Mouse (Mus musculus) midbrain, postnatal 0 days (tissue): ENCODE measurements around the gene Slc1a5. TPM values are rescaled to one million over a fixed set of nuclear protein-coding genes. Genes with fewer than 3 reads are reported as not detected.

Experiments used
- ATAC-seq: fragments of 200-750 bp; cut with Nextera tagmentation; 2 replicates; pipeline ENCODE4 v1.8.0; 2017; ENCODE audit warnings: moderate number of reproducible peaks, mild to moderate bottlenecking, moderate TSS enrichment, moderate library complexity; ENCODE audit not compliant: low FRiP score
- DNase-seq: peaks from one replicate; pipeline ENCODE4 v3.0.0-alpha.2; 2015; ENCODE audit warnings: low spot score
- H3K27ac ChIP-seq: fragments of 300-500 bp; sonication (generic); 2 replicates; pipeline ENCODE4 v1.5.1; 2014; ENCODE audit warnings: low read depth, mild to moderate bottlenecking, low read length, mixed read lengths
- H3K27me3 ChIP-seq: fragments of 300-500 bp; sonication (generic); 2 replicates; pipeline ENCODE4 v1.6.1; 2014; ENCODE audit warnings: low read length, control low read depth, mixed read lengths; ENCODE audit not compliant: insufficient read depth
- H3K36me3 ChIP-seq: fragments of 300-500 bp; sonication (generic); 2 replicates; pipeline ENCODE4 v1.6.1; 2014; ENCODE audit warnings: low read length, control low read depth, mixed read lengths; ENCODE audit not compliant: insufficient read depth
- H3K4me1 ChIP-seq: fragments of 300-500 bp; sonication (generic); 2 replicates; pipeline ENCODE4 v1.6.1; 2014; ENCODE audit warnings: mild to moderate bottlenecking, control low read depth, antibody characterized with exemption, low read length, mixed read lengths; ENCODE audit not compliant: insufficient read depth
- H3K4me2 ChIP-seq: fragments of 300-500 bp; sonication (generic); 2 replicates; pipeline ENCODE4 v1.6.1; 2014; ENCODE audit warnings: low read depth, mild to moderate bottlenecking, low read length, mixed read lengths; ENCODE audit not compliant: poor library complexity, severe bottlenecking
- H3K4me3 ChIP-seq: fragments of 300-500 bp; sonication (generic); 2 replicates; pipeline ENCODE4 v1.5.1; 2014; ENCODE audit warnings: low read depth, mild to moderate bottlenecking, low read length, moderate library complexity
- H3K9ac ChIP-seq: fragments of 300-500 bp; sonication (generic); replicated peaks from 2 replicates; pipeline ENCODE4 v1.6.1; 2014; ENCODE audit warnings: mild to moderate bottlenecking, low read length, moderate library complexity, mixed read lengths; ENCODE audit not compliant: poor library complexity, severe bottlenecking
- H3K9me3 ChIP-seq: fragments of 300-500 bp; sonication (generic); 2 replicates; pipeline ENCODE4 v1.6.1; 2016; ENCODE audit warnings: low read length, control low read depth
- CTCF ChIP-seq: IDR thresholded peaks from 2 replicates; pipeline ENCODE4 v1.5.1; 2016; ENCODE audit warnings: antibody characterized with exemption, mild to moderate bottlenecking
- WGBS: fragments of 180-500 bp; shearing (Covaris S2); extraction: QIAGEN DNeasy Blood & Tissue Kit; methylation state at CpG from one replicate; pipeline ENCODE4 v1.1.7; 2014; 5-methylcytosine and 5-hydroxymethylcytosine counted together
- polyA plus RNA-seq: library from polyadenylated mRNA; unstranded; fragments of >200 nt; fragmentation: Nextera tagmentation; extraction: Ambion mirVana; gene quantifications from 2 replicates; pipeline ENCODE4 v1.2.1, GENCODE M21; 2015
- total RNA-seq: library from RNA; depleted of rRNA; stranded (reverse); fragments of >200 nt; gene quantifications from 2 replicates; pipeline ENCODE4 v1.2.3, GENCODE M21; 2014

Gene Slc1a5
- total and polyA plus RNA-seq, 2 experiments from 2014 or later = 9.2 to 15.2 TPM

DNA sequence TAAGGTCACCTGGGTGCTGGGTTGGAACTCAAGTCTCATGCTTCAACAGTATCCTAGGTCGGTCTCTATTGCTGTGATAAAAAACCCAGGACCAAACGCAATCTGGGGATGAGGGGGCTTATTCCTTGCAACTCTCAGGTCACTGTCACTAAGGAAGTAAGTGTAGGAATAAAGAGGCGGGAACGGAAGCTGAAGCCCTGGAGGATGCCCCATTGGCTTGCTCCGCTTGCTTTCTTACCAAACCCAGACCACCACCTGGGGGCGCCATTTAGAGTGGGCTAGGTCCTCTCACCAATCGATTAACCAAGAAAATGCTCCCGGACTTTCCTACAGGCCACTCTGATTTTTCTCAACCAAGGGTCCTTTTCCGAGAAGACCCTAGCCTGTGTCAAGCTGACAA lies 26.8 kb downstream of the Slc1a5 start:
- peak; percentile 32 for TF ChIP-seq CTCF
- Histone ChIP-seq H3K9me3 (no peaks in the 10 kb centered on the region), H3K4me2 (no peak overlapping the region), H3K4me3 (no peak overlapping the region), H3K9ac (no peak overlapping the region), H3K36me3 (peaks cover 4% of the 10 kb centered on the region; the same call in 1 of the 2 replicates), H3K4me1 (peaks cover 9% of the 10 kb centered on the region; the same call in 1 of the 2 replicates), H3K27me3 (no peaks in the 10 kb centered on the region), H3K27ac (no peak overlapping the region)
- no peak for ATAC-seq
- DNase-seq = no peak
- WGBS = 92% methylated on average over 9 of the region's 9 CpGs

- H3K27me3 ChIP-seq = no peaks in the 10 kb centered on the region
- ATAC-seq (no peak), DNase-seq (no peak)
- H3K4me1 ChIP-seq = peaks cover 9% of the 10 kb centered on the region; the same call in 1 of the 2 replicates
- no peak overlapping the region for H3K9ac ChIP-seq
- H3K27ac ChIP-seq = no peak overlapping the region
- TF ChIP-seq CTCF = no peak
- H3K9me3 ChIP-seq = no peaks in the 10 kb centered on the region
- no peak overlapping the region for H3K4me3 ChIP-seq
- peaks cover 4% of the 10 kb centered on the region; the same call in 1 of the 2 replicates for H3K36me3 ChIP-seq
- WGBS = 86% methylated on average over 9 of the region's 9 CpGs
- H3K4me2 ChIP-seq = no peak overlapping the region
These were observed 27.5 kb downstream of the Slc1a5 start for GRCm38 (mm10) chr7:16808647-16809046.

DNA sequence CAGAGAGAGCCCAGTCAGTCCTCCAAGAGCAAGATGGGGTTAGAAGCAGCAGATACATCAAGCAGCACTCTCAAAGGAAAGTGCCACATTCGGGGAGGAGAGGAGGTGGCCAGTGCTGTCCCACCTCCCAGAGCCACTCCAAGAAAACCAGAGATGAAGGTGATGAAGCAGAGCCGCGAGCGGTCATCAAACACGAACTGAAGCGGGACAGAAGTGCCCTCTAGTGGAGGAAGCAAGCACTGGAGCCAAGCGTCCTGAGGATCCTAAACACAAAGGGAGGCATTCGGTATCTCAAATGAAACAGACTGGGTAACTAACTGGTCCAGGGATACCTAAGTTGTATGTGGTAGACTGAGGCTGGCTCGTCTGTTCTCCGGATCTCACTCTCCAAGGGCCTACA lies 28.6 kb downstream of the Slc1a5 start:
- Histone ChIP-seq H3K36me3 (peaks cover 4% of the 10 kb centered on the region; the same call in 1 of the 2 replicates), H3K9me3 (no peaks in the 10 kb centered on the region), H3K4me2 (peak overlapping the region; percentile 74), H3K27me3 (no peaks in the 10 kb centered on the region), H3K9ac (no peak overlapping the region), H3K4me3 (no peak overlapping the region), H3K4me1 (peaks cover 19% of the 10 kb centered on the region; the same call in 1 of the 2 replicates), H3K27ac (peak overlapping the region; percentile 94; the same call in 1 of the 2 replicates)
- no peak for ATAC-seq
- peak; percentile 76 for DNase-seq
- WGBS = 20% methylated on average over 10 of the region's 10 CpGs
- peak; percentile 88 for TF ChIP-seq CTCF

DNA sequence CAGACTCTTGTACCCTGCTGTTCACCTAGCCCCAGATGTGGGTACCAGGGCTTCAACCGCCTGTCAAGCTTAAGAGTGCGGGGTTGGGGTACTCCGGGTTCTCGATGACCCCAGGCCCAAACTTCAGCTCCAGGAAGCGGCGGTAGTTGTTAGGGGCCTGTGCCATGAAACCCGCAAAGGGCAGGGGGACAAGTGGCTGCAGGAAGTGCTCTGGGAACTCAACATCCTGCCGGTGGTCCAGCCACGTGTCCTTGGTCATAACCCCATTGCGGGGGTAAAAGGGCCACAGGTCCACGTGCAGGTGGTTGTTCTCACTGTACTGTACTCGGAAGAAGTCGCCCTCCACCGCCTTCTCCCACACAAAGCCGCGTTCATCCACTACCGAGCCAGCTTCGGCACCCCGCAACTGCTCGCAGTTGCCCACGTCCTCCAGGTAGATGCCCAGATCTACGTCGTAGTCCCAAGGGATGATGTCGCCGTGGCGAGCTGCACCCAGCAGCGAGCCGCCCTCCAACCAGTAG lies 29.3 kb downstream of the Slc1a5 start:
- peaks cover 20% of the 10 kb centered on the region; the same call in 1 of the 2 replicates for H3K4me1 ChIP-seq

DNA sequence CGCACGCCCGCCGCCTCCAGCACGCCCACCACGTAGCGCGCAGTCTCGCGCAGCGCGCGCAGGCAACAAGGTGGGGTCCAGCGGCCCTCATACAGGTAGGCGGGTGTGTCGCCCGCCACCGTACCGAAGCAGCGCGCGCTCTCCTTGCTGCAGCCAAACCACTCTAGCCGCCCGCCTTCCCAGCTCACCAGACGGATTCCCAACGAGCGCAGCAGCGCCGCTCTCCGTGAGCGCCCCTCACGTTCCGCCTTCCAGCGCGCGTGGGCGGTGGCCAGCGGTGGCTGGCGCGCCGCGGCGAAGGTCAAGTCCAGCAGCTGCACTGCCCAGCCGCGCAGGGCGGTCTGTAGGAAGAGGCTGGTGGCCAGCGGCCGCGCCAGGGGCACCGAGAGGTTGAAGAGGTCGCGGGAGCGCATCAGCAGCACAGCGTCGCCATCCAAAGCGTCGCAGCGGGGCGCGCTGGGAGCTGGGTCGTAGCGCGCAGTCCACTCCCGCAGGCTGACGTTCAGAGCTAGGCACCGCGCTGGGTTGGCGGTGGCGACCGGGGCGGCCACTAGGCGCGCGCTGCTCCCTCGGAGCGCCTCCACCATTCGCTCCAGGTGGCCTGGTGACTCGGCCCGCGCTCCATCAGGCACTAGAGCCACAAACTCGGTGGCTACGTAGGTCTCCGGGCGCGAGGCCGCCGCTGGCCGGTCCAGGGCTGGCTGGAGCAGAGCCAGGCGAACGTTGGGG lies 29.9 kb downstream of the Slc1a5 start:
- peak; percentile 52 for TF ChIP-seq CTCF
- Histone ChIP-seq H3K27ac (peak overlapping the region; percentile 94), H3K36me3 (peaks cover 4% of the 10 kb centered on the region; the same call in 1 of the 2 replicates), H3K9ac (peak overlapping the region; percentile 77), H3K4me2 (peak overlapping the region; percentile 74), H3K27me3 (no peaks in the 10 kb centered on the region), H3K4me3 (peak overlapping the region; percentile 57), H3K9me3 (no peaks in the 10 kb centered on the region), H3K4me1 (peaks cover 20% of the 10 kb centered on the region; the same call in 1 of the 2 replicates)
- DNase-seq (peak; percentile 73), ATAC-seq (peak; percentile 64)
- WGBS = 9% methylated on average over 67 of the region's 90 CpGs

More for the DNA sequence above, 29.3 kb downstream of the Slc1a5 start:
- ATAC-seq (no peak), DNase-seq (no peak)
- Histone ChIP-seq H3K27ac (peak overlapping the region; percentile 94), H3K9ac (peak overlapping the region; percentile 77), H3K36me3 (peaks cover 4% of the 10 kb centered on the region; the same call in 1 of the 2 replicates), H3K27me3 (no peaks in the 10 kb centered on the region), H3K9me3 (no peaks in the 10 kb centered on the region), H3K4me2 (peak overlapping the region; percentile 74), H3K4me3 (peak overlapping the region; percentile 57)
- 49% methylated on average over 28 of the region's 28 CpGs for WGBS
- no peak for TF ChIP-seq CTCF

DNA sequence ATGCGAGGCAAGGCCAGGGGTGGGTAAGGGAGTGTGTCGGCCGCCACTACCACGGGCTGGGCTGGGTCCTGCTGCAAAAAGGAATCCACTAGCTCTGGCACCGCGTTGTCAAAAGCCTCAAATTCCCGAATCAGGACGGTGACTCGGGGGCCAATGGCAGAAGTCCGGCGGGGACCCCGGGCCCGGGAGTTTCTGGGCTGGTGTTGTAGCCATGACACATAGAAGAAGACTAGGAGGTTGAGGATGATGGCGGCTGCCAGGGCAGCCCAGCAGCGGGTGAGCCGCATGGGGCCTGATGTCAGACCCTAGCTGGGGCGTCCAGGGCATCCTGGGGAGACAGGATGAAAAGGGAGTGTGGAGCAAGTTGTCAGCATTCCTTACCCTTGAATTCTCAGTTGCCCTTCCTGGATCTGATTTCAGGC lies 30.5 kb downstream of the Slc1a5 start:
- no peak for TF ChIP-seq CTCF
- no peaks in the 10 kb centered on the region for H3K27me3 ChIP-seq
- H3K4me2 ChIP-seq = peak overlapping the region; percentile 74
- peak overlapping the region; percentile 57 for H3K4me3 ChIP-seq
- no peak for DNase-seq
- H3K9ac ChIP-seq = peak overlapping the region; percentile 77
- H3K27ac ChIP-seq = peak overlapping the region; percentile 94
- peaks cover 20% of the 10 kb centered on the region; the same call in 1 of the 2 replicates for H3K4me1 ChIP-seq
- 14% methylated on average over 17 of the region's 17 CpGs for WGBS
- no peak for ATAC-seq
- no peaks in the 10 kb centered on the region for H3K9me3 ChIP-seq
- H3K36me3 ChIP-seq = peaks cover 4% of the 10 kb centered on the region; the same call in 1 of the 2 replicates
